Mouse (Mus musculus): ENCODE measurements at regions not wholly inside any gene's neighbourhood (a gene's known extent, or its start where the extent isn't known, plus 50 kb on each side); places are given as distances from the start of the nearest gene placed in this dataset.

- peak; percentile 4 for DNase-seq (ENCODE audit: low read depth, low spot score)
Measured at GRCm38 (mm10) chr15:6934564-6934980, 59.8 kb upstream of the Osmr start.

- DNase-seq (ENCODE audit: low read depth, low spot score), result no peak
Measured at GRCm38 (mm10) chr15:6941491-6941890, 66.7 kb upstream of the Osmr start.

- no peak for DNase-seq (ENCODE audit: low read depth, low spot score)
Measured at GRCm38 (mm10) chr15:6949236-6949635, 74.5 kb upstream of the Osmr start.

- no peak for DNase-seq (ENCODE audit: low read depth, low spot score)
Measured at GRCm38 (mm10) chr15:6949686-6950085, 74.9 kb upstream of the Osmr start.

- no peak for DNase-seq (ENCODE audit: low read depth, low spot score)
Measured at GRCm38 (mm10) chr15:6950503-6950902, 75.7 kb upstream of the Osmr start.

- peak; percentile 18 for DNase-seq (ENCODE audit: low read depth, low spot score)
Measured at GRCm38 (mm10) chr15:6953556-6953955, 78.8 kb upstream of the Osmr start.

- DNase-seq (ENCODE audit: low read depth, low spot score), result peak; percentile 18
Measured at GRCm38 (mm10) chr15:6953970-6954791, 79.4 kb upstream of the Osmr start.

- no peak for DNase-seq (ENCODE audit: low read depth, low spot score)
Measured at GRCm38 (mm10) chr15:6959911-6960310, 85.1 kb upstream of the Osmr start.

GRCm38 (mm10) chr15:6960753-6961746 lies 86.3 kb upstream of the Osmr start:
- DNase-seq (ENCODE audit: low read depth, low spot score), result no peak

GRCm38 (mm10) chr15:6964635-6965034 lies 89.9 kb upstream of the Osmr start:
- DNase-seq (ENCODE audit: low read depth, low spot score), result no peak

- no peak for DNase-seq (ENCODE audit: low read depth, low spot score)
Measured at GRCm38 (mm10) chr15:6965446-6965845, 90.7 kb upstream of the Osmr start.

- no peak for DNase-seq (ENCODE audit: low read depth, low spot score)
Measured at GRCm38 (mm10) chr15:6974410-6974809, 99.6 kb upstream of the Osmr start.

- peak; percentile 18 for DNase-seq (ENCODE audit: low read depth, low spot score)
Measured at GRCm38 (mm10) chr15:6981430-6981829, 106.7 kb upstream of the Osmr start.

- DNase-seq (ENCODE audit: low read depth, low spot score), result peak; percentile 69
Measured at GRCm38 (mm10) chr15:6983320-6983719, 107.1 kb upstream of the Lifr start.

- no peak for DNase-seq (ENCODE audit: low read depth, low spot score)
Measured at GRCm38 (mm10) chr15:6988187-6988586, 102.2 kb upstream of the Lifr start.

GRCm38 (mm10) chr15:6989094-6989493 lies 101.3 kb upstream of the Lifr start:
- no peak for DNase-seq (ENCODE audit: low read depth, low spot score)

- no peak for DNase-seq (ENCODE audit: low read depth, low spot score)
Measured at GRCm38 (mm10) chr15:6993226-6993625, 97.2 kb upstream of the Lifr start.

GRCm38 (mm10) chr15:6995246-6995645 lies 95.2 kb upstream of the Lifr start:
- no peak for DNase-seq (ENCODE audit: low read depth, low spot score)

- no peak for DNase-seq (ENCODE audit: low read depth, low spot score)
Measured at GRCm38 (mm10) chr15:6997871-6998270, 92.5 kb upstream of the Lifr start.

GRCm38 (mm10) chr15:6998576-6999070 lies 91.8 kb upstream of the Lifr start:
- no peak for DNase-seq (ENCODE audit: low read depth, low spot score)

- no peak for DNase-seq (ENCODE audit: low read depth, low spot score)
Measured at GRCm38 (mm10) chr15:6999667-7000066, 90.7 kb upstream of the Lifr start.

GRCm38 (mm10) chr15:7002226-7002625 lies 88.2 kb upstream of the Lifr start:
- no peak for DNase-seq (ENCODE audit: low read depth, low spot score)
